Mouse (Mus musculus) NIH3T3 (cell line): ENCODE data around the gene Dop1b.

Experiments used
- DNase-seq: peaks from one replicate; pipeline ENCODE4 v3.0.0-alpha.2; 2012; ENCODE audit warnings: low read depth

Gene Dop1b

DNA sequence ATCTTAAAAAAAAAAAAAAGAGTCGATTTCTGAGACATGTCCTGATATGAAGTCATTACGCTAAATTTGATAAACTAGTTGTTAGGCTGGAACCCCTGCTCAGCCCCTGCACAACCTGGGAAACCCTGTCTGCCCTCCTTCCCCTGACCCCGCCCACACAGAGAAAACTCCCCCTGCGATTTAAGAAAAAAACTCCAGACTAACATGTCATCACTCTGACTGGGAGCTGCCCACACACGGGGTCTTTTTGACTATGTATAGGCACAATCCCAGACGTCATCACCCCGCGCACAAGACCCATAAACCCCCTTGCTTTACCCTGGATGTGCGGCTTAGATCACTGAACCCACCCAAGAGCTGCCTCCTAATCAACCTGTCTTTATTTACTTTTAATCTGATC, 118.4 kb downstream of the Dop1b start:
- DNase-seq = no peak

DNA sequence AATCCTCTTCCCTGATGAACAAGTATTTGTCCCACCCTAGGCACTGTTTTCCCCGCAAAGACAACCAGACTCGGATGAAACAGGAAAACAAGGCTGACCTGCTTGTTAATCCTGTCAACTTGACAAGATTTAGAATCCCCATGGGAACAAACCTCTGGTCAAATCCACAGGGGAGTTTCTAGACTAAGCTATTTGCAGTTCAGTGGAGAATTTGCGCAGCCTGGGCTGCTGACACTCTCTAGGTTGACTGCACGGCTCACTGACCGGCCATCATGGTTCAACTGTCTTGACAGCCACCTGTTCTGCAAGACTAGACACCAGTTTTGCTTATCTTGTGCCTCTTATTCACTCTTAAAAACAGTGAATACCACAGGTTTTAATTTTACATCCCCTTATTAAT, 119.2 kb downstream of the Dop1b start:
- DNase-seq = no peak

DNA sequence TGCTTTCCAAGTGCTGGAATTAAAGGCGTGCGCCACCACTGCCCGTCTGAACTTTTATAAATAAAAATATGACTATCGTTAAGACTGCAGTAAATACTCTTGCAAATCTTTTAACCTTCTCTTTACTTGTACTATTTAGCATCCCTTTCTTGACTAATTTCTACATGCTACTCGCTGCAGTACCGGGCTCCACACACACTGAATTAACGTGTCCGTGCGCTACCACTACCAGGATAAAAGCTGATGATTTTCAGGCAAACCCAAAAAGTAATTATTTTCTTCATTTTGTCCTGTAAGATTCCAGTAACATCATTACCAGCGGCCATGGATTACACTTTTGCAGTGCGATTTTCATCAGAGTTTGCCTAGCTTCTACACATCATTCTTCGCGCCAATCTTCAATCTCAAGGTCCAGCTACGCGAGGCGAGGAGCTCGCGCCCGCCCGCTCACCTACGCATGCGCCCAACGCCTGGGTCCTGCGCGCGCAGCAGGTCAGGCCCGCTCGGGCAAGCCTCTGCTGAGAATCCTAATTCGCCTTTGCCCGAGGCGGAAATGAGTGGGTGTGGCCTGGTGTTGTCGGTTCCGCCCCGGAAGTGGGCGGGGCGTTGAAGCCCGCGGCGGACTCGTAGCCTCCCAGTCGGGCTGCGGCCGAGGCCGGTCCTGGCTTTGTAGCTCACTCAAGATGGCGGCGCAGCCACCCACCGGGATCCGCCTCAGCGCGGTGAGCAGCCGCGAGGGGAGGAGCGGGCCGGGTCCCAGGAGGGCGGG, 120.1 kb downstream of the Dop1b start, which contains the start of gene Morc3:
TSS of gene Morc3 (plus strand) at position 495 of the 769 bp plus-strand sequence.
- DNase-seq = peak; percentile 100

DNA sequence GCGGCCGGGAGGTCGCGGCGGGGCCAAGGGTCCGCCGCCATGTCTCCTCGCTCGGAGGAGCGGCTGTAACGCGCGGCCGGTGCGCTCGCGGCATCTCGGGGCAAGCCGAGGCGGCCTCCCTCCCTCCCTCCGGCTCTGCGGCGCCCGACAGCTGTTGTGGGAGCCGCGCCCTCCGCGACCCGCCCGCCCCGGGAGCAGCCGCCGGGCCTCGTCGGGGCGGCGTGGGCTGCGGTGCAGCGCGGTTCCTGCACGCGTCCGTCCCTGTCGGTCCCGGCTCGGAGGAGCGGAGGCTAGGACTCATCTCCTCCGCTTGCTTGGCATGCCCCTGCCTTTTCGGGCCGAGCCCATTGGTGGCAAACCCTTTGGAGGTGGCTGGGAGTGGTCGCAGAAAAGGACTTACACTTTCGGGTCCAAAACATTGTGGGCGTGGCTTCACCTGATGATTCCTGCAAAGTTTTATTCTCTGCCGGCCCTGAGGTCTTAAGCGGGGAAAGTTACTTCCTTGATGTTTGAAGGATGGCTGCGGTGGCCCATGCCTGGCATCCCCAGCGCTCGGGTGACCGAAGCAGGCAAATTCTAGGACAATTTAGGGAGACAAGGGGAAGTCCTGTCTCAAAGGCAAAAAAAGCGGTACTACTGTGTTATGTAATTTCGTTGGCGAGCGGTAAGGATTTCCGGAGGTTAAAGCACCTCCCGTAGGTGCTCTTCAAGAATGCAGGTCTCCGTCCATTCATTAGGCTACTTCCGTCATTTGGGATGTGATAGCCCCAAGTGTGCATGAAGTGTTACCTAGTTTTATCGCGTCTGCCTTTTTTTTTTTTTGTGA, 121.0 kb downstream of the Dop1b start:
- DNase-seq = peak; percentile 51

DNA sequence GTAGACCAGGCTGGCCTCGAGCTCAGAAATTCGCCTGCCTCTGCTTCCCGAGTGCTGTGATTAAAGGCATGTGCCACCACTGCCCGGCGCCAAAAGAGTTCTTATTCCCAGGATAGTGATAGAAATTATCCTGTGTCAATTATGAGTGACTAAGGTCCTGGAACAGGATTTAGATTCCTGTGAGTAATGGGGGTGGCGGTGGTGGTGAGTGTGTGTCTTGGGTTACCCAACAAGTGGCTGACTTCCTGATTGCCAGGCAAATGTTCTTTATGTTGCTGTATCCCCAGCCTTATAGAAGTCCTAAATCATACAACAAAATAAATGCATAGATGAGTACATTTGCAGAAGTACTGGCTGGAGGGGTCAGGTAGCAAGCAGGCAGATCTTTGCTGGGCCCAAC, 121.8 kb downstream of the Dop1b start:
- DNase-seq = peak; percentile 53

DNA sequence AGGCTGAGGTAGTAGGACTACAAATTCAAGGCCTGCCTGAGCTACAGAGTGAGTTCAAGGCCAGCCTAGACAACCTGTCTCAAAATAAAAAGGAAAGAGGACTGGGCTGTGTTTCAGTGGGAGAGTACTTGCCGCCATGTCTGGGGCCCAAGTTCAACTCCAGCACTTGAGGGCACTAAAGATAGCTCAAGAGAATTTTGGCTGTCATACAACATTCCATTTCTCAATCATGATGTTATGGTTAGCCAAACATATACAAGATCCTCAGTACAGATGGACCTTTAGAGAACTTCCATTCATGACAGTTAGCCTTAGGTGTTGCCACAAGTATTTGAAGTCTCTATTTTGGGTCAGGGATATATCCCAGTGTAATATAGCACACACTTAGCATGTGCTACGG, 122.4 kb downstream of the Dop1b start:
- DNase-seq = peak; percentile 30

DNA sequence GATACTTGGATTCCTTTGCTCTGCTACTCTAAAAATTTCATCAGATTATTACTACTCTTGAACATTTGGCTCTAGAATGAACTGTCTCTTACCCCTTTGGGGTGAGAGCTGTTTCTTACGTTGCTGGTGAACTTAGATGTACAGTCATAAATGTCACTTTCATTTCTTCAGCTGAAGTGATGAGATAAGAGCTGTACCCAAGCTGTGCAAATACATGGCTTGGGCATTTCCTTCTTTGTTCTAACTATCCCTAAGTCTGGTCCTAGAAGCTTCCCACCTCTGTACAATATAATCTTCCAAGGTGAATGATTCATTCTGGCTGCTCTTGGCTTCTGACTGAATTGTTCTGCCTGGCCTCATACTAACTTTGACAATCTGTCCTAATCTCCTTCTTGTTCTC, 127.3 kb downstream of the Dop1b start:
- no peak for DNase-seq

DNA sequence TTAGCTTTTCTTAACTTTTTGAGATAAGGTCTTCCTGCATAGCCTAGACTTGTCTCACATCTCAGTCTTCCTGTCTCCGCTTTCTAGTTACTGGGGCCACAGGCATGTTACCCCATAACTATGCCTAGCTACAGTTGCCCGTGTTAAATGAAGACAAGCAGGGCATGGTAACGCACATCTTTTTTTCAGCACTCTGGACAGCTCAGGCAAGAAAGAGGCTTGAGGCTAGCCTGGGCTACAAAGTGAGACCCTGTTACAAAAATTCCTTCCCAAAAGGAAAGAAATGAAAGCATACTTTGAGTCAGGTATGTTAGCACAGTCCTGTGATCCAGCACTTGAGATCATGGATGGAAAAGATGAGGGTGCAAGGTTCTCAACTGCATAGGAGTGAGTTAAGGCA, 138.8 kb downstream of the Dop1b start:
- peak; percentile 4 for DNase-seq

DNA sequence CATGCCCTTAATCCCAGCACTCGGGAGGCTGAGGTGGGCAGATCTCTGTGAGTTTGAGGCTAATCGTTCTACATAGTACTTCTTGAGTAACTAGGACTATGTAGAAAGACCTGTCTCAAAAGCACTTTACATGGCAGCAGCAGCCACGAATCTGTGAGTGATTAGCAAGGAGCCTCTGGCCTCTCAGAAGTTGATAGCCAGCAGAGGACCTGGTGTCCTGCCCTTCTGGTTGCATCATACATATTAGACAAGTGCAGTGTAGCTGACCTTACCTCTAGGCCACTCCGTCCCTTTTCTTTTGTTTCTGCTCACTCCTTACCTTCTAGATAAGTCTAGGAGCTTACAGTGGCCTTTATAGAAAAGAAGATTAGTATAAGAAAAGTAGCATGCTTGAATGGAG, 148.3 kb downstream of the Dop1b start:
- DNase-seq = no peak
